Mouse (Mus musculus): ENCODE data around the gene Zfp82. TPM values are rescaled to one million over a fixed set of nuclear protein-coding genes. Genes with fewer than 3 reads are reported as not detected.

The Zfp82 gene
- total and polyA plus RNA-seq, 3 experiments: 2.0 to 2.2 TPM; not detected in 1

- no peak overlapping the region for H3K9ac ChIP-seq (ENCODE audit: control insufficient read depth, low read depth, low read length, poor library complexity, severe bottlenecking)
- peak; percentile 67 for DNase-seq (ENCODE audit: low read depth, low spot score)
- no peaks in the 10 kb centered on the region for H3K36me3 ChIP-seq (ENCODE audit: control insufficient read depth in 1 of 2, insufficient read depth in 2 of 2, low read length in 2 of 2)
- no peaks in the 10 kb centered on the region for H3K9me3 ChIP-seq (replicated peaks; ENCODE audit: insufficient read depth, low read length)
- no peaks in the 10 kb centered on the region for H3K79me2 ChIP-seq (ENCODE audit: control insufficient read depth, insufficient read depth, low read length, poor library complexity)
- H3K27ac ChIP-seq (ENCODE audit: control insufficient read depth, low read depth, low read length): no peak overlapping the region
- H3K4me3 ChIP-seq (ENCODE audit: control insufficient read depth in 1 of 2, insufficient read depth in 1 of 2, low read depth in 2 of 2, low read length in 2 of 2): no peak overlapping the region
- TF ChIP-seq BHLHE40 (IDR thresholded peaks at IDR 0.05; ENCODE audit: borderline replicate concordance, low read depth, low read length): no peak
- TF ChIP-seq SMC3 (IDR thresholded peaks at IDR 0.05; ENCODE audit: low read depth, low read length): peak; percentile 61
- TF ChIP-seq RAD21 (IDR thresholded peaks at IDR 0.05; ENCODE audit: low read depth, low read length): peak; percentile 43
- no peak for TF ChIP-seq RCOR1 (IDR thresholded peaks at IDR 0.05; ENCODE audit: low read depth, low read length)
- TF ChIP-seq POLR2AphosphoS5 (IDR thresholded peaks at IDR 0.05; ENCODE audit: borderline replicate concordance, low read depth, low read length): no peak
- TF ChIP-seq USF1 (IDR thresholded peaks at IDR 0.05; ENCODE audit: low read depth, low read length): no peak
- TF ChIP-seq MXI1 (IDR thresholded peaks at IDR 0.05; ENCODE audit: low read depth, low read length): no peak
- no peak for TF ChIP-seq ZNF384 (IDR thresholded peaks at IDR 0.05; ENCODE audit: low read depth, low read length)
- TF ChIP-seq TAL1 (IDR thresholded peaks at IDR 0.05; ENCODE audit: low read length): no peak
- TF ChIP-seq EP300 (IDR thresholded peaks at IDR 0.05; ENCODE audit: low read depth in 1 of 2, low read length in 2 of 2): no peak
- peak; percentile 46 to 59 (median 57); a peak in 5 of 6 replicates for TF ChIP-seq CTCF (IDR thresholded peaks at IDR 0.05 in 2 of 3, conservative IDR thresholded peaks at IDR 0.05 in 1 of 3; ENCODE audit: control insufficient read depth in 1 of 3, insufficient read depth in 1 of 3, low read depth in 2 of 3, low read length in 3 of 3, poor library complexity in 1 of 3, severe bottlenecking in 1 of 3)
- no peak for TF ChIP-seq TBP (IDR thresholded peaks at IDR 0.05; ENCODE audit: low read depth, low read length)
- no peak for TF ChIP-seq ZKSCAN1 (IDR thresholded peaks at IDR 0.05; ENCODE audit: low read depth, low read length)
- peak; percentile 34; the same call in 1 of the 2 replicates for TF ChIP-seq GATA1 (IDR thresholded peaks at IDR 0.05; ENCODE audit: low read depth, low read length)
- no peak for TF ChIP-seq ELF1 (IDR thresholded peaks at IDR 0.05; ENCODE audit: low read depth, low read length)
- H3K4me1 ChIP-seq (ENCODE audit: control insufficient read depth in 1 of 2, insufficient read depth in 2 of 2, low read length in 2 of 2): no peaks in the 10 kb centered on the region
- H3K27me3 ChIP-seq (ENCODE audit: control insufficient read depth in 1 of 2, insufficient read depth in 2 of 2, low read length in 2 of 2): no peaks in the 10 kb centered on the region
Measured at GRCm38 (mm10) chr7:30062478-30062877, 10.2 kb downstream of the Zfp82 start.

- Histone ChIP-seq H3K36me3 (ENCODE audit: control insufficient read depth in 1 of 2, insufficient read depth in 2 of 2, low read length in 2 of 2) (no peaks in the 10 kb centered on the region), H3K9me3 (replicated peaks; ENCODE audit: insufficient read depth, low read length) (no peaks in the 10 kb centered on the region), H3K9ac (ENCODE audit: control insufficient read depth, low read depth, low read length, poor library complexity, severe bottlenecking) (no peak overlapping the region), H3K79me2 (ENCODE audit: control insufficient read depth, insufficient read depth, low read length, poor library complexity) (no peaks in the 10 kb centered on the region), H3K27me3 (ENCODE audit: control insufficient read depth in 1 of 2, insufficient read depth in 2 of 2, low read length in 2 of 2) (no peaks in the 10 kb centered on the region), H3K27ac (ENCODE audit: control insufficient read depth, low read depth, low read length) (no peak overlapping the region), H3K4me3 (ENCODE audit: control insufficient read depth in 1 of 2, insufficient read depth in 1 of 2, low read depth in 2 of 2, low read length in 2 of 2) (no peak overlapping the region), H3K4me1 (ENCODE audit: control insufficient read depth in 1 of 2, insufficient read depth in 2 of 2, low read length in 2 of 2) (no peaks in the 10 kb centered on the region)
- no peak for TF ChIP-seq BHLHE40 (IDR thresholded peaks at IDR 0.05; ENCODE audit: borderline replicate concordance, low read depth, low read length)
- TF ChIP-seq USF2 (IDR thresholded peaks at IDR 0.05; ENCODE audit: borderline replicate concordance in 1 of 2, insufficient read depth in 1 of 2, low read depth in 1 of 2, low read length in 2 of 2): no peak
- TF ChIP-seq JUND (IDR thresholded peaks at IDR 0.05; ENCODE audit: low read depth, low read length): no peak
- no peak for TF ChIP-seq TBP (IDR thresholded peaks at IDR 0.05; ENCODE audit: low read depth, low read length)
- no peak for TF ChIP-seq RAD21 (IDR thresholded peaks at IDR 0.05; ENCODE audit: low read depth, low read length)
- no peak for TF ChIP-seq MEF2A (IDR thresholded peaks at IDR 0.05; ENCODE audit: extremely low read depth, insufficient replicate concordance, low read depth, low read length, poor library complexity, severe bottlenecking)
- no peak for TF ChIP-seq MAFK (IDR thresholded peaks at IDR 0.05; ENCODE audit: borderline replicate concordance, low read depth, low read length)
- no peak for TF ChIP-seq GABPA (IDR thresholded peaks at IDR 0.05; ENCODE audit: low read depth, low read length)
- TF ChIP-seq ELF1 (IDR thresholded peaks at IDR 0.05; ENCODE audit: low read depth, low read length): no peak
- no peak for TF ChIP-seq ZMIZ1 (IDR thresholded peaks at IDR 0.05; ENCODE audit: low read depth, low read length)
- TF ChIP-seq SIN3A (IDR thresholded peaks at IDR 0.05; ENCODE audit: low read length): no peak
- TF ChIP-seq MAZ (IDR thresholded peaks at IDR 0.05; ENCODE audit: low read depth, low read length): no peak
- TF ChIP-seq POLR2AphosphoS5 (IDR thresholded peaks at IDR 0.05; ENCODE audit: borderline replicate concordance, low read depth, low read length): no peak
- TF ChIP-seq POLR2A (IDR thresholded peaks at IDR 0.05; ENCODE audit: control insufficient read depth in 1 of 2, insufficient read depth in 1 of 2, low read depth in 1 of 2, low read length in 2 of 2, poor library complexity in 1 of 2): no peak
- TF ChIP-seq TAL1 (IDR thresholded peaks at IDR 0.05; ENCODE audit: low read length): no peak
- TF ChIP-seq ZKSCAN1 (IDR thresholded peaks at IDR 0.05; ENCODE audit: low read depth, low read length): no peak
- no peak for TF ChIP-seq KAT2A (conservative IDR thresholded peaks at IDR 0.05; ENCODE audit: low read depth, low read length)
- no peak for TF ChIP-seq TCF12 (IDR thresholded peaks at IDR 0.05; ENCODE audit: low read depth, low read length)
- no peak for TF ChIP-seq HCFC1 (IDR thresholded peaks at IDR 0.05; ENCODE audit: low read depth, low read length)
- TF ChIP-seq RCOR1 (IDR thresholded peaks at IDR 0.05; ENCODE audit: low read depth, low read length): no peak
- no peak for DNase-seq (ENCODE audit: low read depth, low spot score)
Measured at GRCm38 (mm10) chr7:30060341-30060740, 12.4 kb downstream of the Zfp82 start.
